Mouse (Mus musculus) intestine, embryonic 16.5 days (tissue): ENCODE measurements around the gene Gm40193. TPM values are rescaled to one million over a fixed set of nuclear protein-coding genes. Genes with fewer than 3 reads are reported as not detected.
"Not testable (repeated sequence)": the region's sequence is repeated elsewhere in the genome, so short reads cannot be mapped to it uniquely, and the experiment has no call there.

Experiments used
- ATAC-seq: fragments of 200-750 bp; cut with Nextera tagmentation; 2 replicates; pipeline ENCODE4 v1.8.0; 2017; ENCODE audit warnings: moderate TSS enrichment, moderate library complexity
- H3K27ac ChIP-seq: fragments of 300-500 bp; sonication (generic); 2 replicates; pipeline ENCODE4 v1.5.1; 2014; ENCODE audit warnings: mild to moderate bottlenecking, low read length
- H3K27me3 ChIP-seq: fragments of 300-500 bp; sonication (generic); replicated peaks from 2 replicates; pipeline ENCODE4 v1.6.1; 2014; ENCODE audit warnings: low read length, control low read depth, mixed read lengths; ENCODE audit not compliant: control insufficient read depth, insufficient read depth
- H3K36me3 ChIP-seq: fragments of 300-500 bp; sonication (generic); 2 replicates; pipeline ENCODE4 v1.6.1; 2014; ENCODE audit warnings: low read length, control low read depth; ENCODE audit not compliant: control insufficient read depth, insufficient read depth
- H3K4me1 ChIP-seq: fragments of 300-500 bp; sonication (generic); 2 replicates; pipeline ENCODE4 v1.6.1; 2014; ENCODE audit warnings: low read length, control low read depth, mixed read lengths; ENCODE audit not compliant: control insufficient read depth, insufficient read depth
- H3K4me2 ChIP-seq: fragments of 300-500 bp; sonication (generic); 2 replicates; pipeline ENCODE4 v1.6.1; 2014; ENCODE audit warnings: low read depth, low read length, control low read depth
- H3K4me3 ChIP-seq: fragments of 300-500 bp; sonication (generic); 2 replicates; pipeline ENCODE4 v1.5.1; 2014; ENCODE audit warnings: mild to moderate bottlenecking, low read length
- H3K9ac ChIP-seq: fragments of 300-500 bp; sonication (generic); 2 replicates; pipeline ENCODE4 v1.6.1; 2014; ENCODE audit warnings: low read depth, low read length
- H3K9me3 ChIP-seq: fragments of 300-500 bp; sonication (generic); 2 replicates; pipeline ENCODE4 v1.6.1; 2016; ENCODE audit warnings: low read length, control low read depth; ENCODE audit not compliant: control insufficient read depth
- WGBS: fragments of 180-500 bp; shearing (Covaris S2); extraction: QIAGEN DNeasy Blood & Tissue Kit; methylation state at CpG from one replicate; pipeline ENCODE4 v1.1.7; 2014; 5-methylcytosine and 5-hydroxymethylcytosine counted together
- polyA plus RNA-seq: library from polyadenylated mRNA; unstranded; fragments of >200 nt; fragmentation: Nextera tagmentation; extraction: Ambion mirVana; gene quantifications from 2 replicates; pipeline ENCODE4 v1.2.1, GENCODE M21; 2015

Gene Gm40193
- polyA plus RNA-seq, 1 experiment from 2014 or later: not detected

- no peaks in the 10 kb centered on the region for H3K36me3 ChIP-seq
- no peak overlapping the region for H3K4me2 ChIP-seq
- 74% methylated on average over 1 of the region's 1 CpGs for WGBS
- no peak overlapping the region for H3K4me3 ChIP-seq
- no peaks in the 10 kb centered on the region for H3K9me3 ChIP-seq
- no peak overlapping the region for H3K27ac ChIP-seq
- no peak overlapping the region for H3K9ac ChIP-seq
- H3K27me3 ChIP-seq: no peaks in the 10 kb centered on the region
- ATAC-seq: no peak
- H3K4me1 ChIP-seq: peaks cover 15% of the 10 kb centered on the region
Measured at GRCm38 (mm10) chr11:70571641-70572040, 38.9 kb upstream of the Gm40193 start.

GRCm38 (mm10) chr11:70570614-70571013, 37.9 kb upstream of the Gm40193 start:
- not testable (repeated sequence) for H3K27ac ChIP-seq, H3K4me3 ChIP-seq, ATAC-seq, H3K27me3 ChIP-seq, H3K36me3 ChIP-seq, H3K9ac ChIP-seq, H3K9me3 ChIP-seq, H3K4me2 ChIP-seq
- WGBS: 89% methylated on average over 1 of the region's 1 CpGs
- peaks cover 17% of the 10 kb centered on the region for H3K4me1 ChIP-seq

- H3K4me2 ChIP-seq: no peak overlapping the region
- H3K9me3 ChIP-seq: no peaks in the 10 kb centered on the region
- H3K36me3 ChIP-seq: no peaks in the 10 kb centered on the region
- ATAC-seq: no peak
- H3K27me3 ChIP-seq: no peaks in the 10 kb centered on the region
- H3K9ac ChIP-seq: no peak overlapping the region
- H3K27ac ChIP-seq: no peak overlapping the region
- no peak overlapping the region for H3K4me3 ChIP-seq
- 61% methylated on average over 7 of the region's 7 CpGs for WGBS
- peaks cover 25% of the 10 kb centered on the region for H3K4me1 ChIP-seq
Measured at GRCm38 (mm10) chr11:70566586-70566985, 33.8 kb upstream of the Gm40193 start.

GRCm38 (mm10) chr11:70564276-70564873, 31.6 kb upstream of the Gm40193 start:
- no peak for ATAC-seq
- Histone ChIP-seq H3K9ac (peak overlapping the region; percentile 88), H3K27ac (peak overlapping the region; percentile 92), H3K4me1 (peaks cover 26% of the 10 kb centered on the region), H3K36me3 (no peaks in the 10 kb centered on the region), H3K4me3 (peak overlapping the region; percentile 74), H3K27me3 (no peaks in the 10 kb centered on the region), H3K9me3 (no peaks in the 10 kb centered on the region), H3K4me2 (peak overlapping the region; percentile 87)
- 28% methylated on average over 4 of the region's 4 CpGs for whole genome bisulfite sequencing

- H3K9me3 ChIP-seq: no peaks in the 10 kb centered on the region
- H3K4me1 ChIP-seq: peaks cover 26% of the 10 kb centered on the region
- no peaks in the 10 kb centered on the region for H3K36me3 ChIP-seq
- peak overlapping the region; percentile 74 for H3K4me3 ChIP-seq
- peak overlapping the region; percentile 88 for H3K9ac ChIP-seq
- under 1% methylated on average over 25 of the region's 25 CpGs for WGBS
- H3K4me2 ChIP-seq: peak overlapping the region; percentile 87
- peak overlapping the region; percentile 92 for H3K27ac ChIP-seq
- ATAC-seq: peak; percentile 24
- H3K27me3 ChIP-seq: no peaks in the 10 kb centered on the region
Measured at GRCm38 (mm10) chr11:70563470-70564275, 30.9 kb upstream of the Gm40193 start.

GRCm38 (mm10) chr11:70562995-70563469, 30.3 kb upstream of the Gm40193 start:
- H3K9me3 ChIP-seq: no peaks in the 10 kb centered on the region
- H3K36me3 ChIP-seq: no peaks in the 10 kb centered on the region
- peak overlapping the region; percentile 92 for H3K27ac ChIP-seq
- H3K27me3 ChIP-seq: no peaks in the 10 kb centered on the region
- H3K4me2 ChIP-seq: peak overlapping the region; percentile 87
- peaks cover 26% of the 10 kb centered on the region for H3K4me1 ChIP-seq
- peak overlapping the region; percentile 88 for H3K9ac ChIP-seq
- under 1% methylated on average over 31 of the region's 31 CpGs for WGBS
- H3K4me3 ChIP-seq: peak overlapping the region; percentile 74
- no peak; the same call in 1 of the 2 replicates for ATAC-seq

GRCm38 (mm10) chr11:70562287-70562994, 29.7 kb upstream of the Gm40193 start, which contains the start of gene Mink1:
Mink1 (plus strand) TSS chr11:70562881.
- H3K9ac ChIP-seq: peak within 1 kb of the TSS; percentile 88
- peak within 1 kb of the TSS; percentile 92 for H3K27ac ChIP-seq
- no peaks in the 10 kb centered on the region for H3K9me3 ChIP-seq
- under 1% methylated on average over 53 of the region's 57 CpGs for WGBS
- no peaks in the 10 kb centered on the region for H3K36me3 ChIP-seq
- H3K4me1 ChIP-seq: peaks cover 26% of the 10 kb centered on the region
- H3K4me3 ChIP-seq: peak within 1 kb of the TSS; percentile 74
- H3K4me2 ChIP-seq: peak within 1 kb of the TSS; percentile 87
- ATAC-seq: peak; percentile 91
- H3K27me3 ChIP-seq: no peaks in the 10 kb centered on the region

GRCm38 (mm10) chr11:70561937-70562286, 29.2 kb upstream of the Gm40193 start:
- Histone ChIP-seq H3K4me1 (peaks cover 26% of the 10 kb centered on the region), H3K4me2 (peak overlapping the region; percentile 87), H3K36me3 (no peaks in the 10 kb centered on the region), H3K9ac (peak overlapping the region; percentile 88), H3K4me3 (peak overlapping the region; percentile 74), H3K27me3 (no peaks in the 10 kb centered on the region), H3K9me3 (no peaks in the 10 kb centered on the region), H3K27ac (peak overlapping the region; percentile 92)
- peak; percentile 32; the same call in 1 of the 2 replicates for ATAC-seq
- 0% methylated on average over 2 of the region's 2 CpGs for WGBS

- Histone ChIP-seq H3K36me3 (no peaks in the 10 kb centered on the region; the same call in 1 of the 2 replicates), H3K4me2 (no peak overlapping the region), H3K9me3 (no peaks in the 10 kb centered on the region), H3K27ac (no peak overlapping the region), H3K4me1 (peaks cover 7% of the 10 kb centered on the region; the same call in 1 of the 2 replicates), H3K4me3 (no peak overlapping the region), H3K27me3 (no peaks in the 10 kb centered on the region), H3K9ac (no peak overlapping the region)
- no peak for ATAC-seq
- WGBS: 91% methylated on average over 9 of the region's 9 CpGs
Measured at GRCm38 (mm10) chr11:70557545-70557944, 24.8 kb upstream of the Gm40193 start.
